Mouse (Mus musculus): ENCODE results near the gene Wbp11.

GRCm38 (mm10) chr6:136815381-136815780, 12.7 kb downstream of the Wbp11 start:
- TF ChIP-seq CTCF (conservative IDR thresholded peaks at IDR 0.05; ENCODE audit: insufficient read depth, insufficient read length, low read depth, low read length) (no peak), POLR2A (IDR thresholded peaks at IDR 0.05; ENCODE audit: low read depth, low read length) (no peak)

Measured in kidney, adult 2 months (tissue).